29 mouse cellular contexts compared by ENCODE assay signal in genomic region chr15:32225394-32225793, GRCm38 (mm10). TPM values are rescaled to one million over a fixed set of nuclear protein-coding genes. Genes with fewer than 3 reads are reported as not detected.
A peak's percentile ranks its signal among the peaks of the same experiment; 100 is the strongest.
DNase-seq lines count a peak whose midpoint lies in the region; ATAC-seq and TF ChIP-seq lines count a peak whose summit lies in the region.
"Had no signal": no experiment of that assay in that cellular context is flagged by ENCODE, and none has a peak within 500 bp of the region (broad histone marks: within the 10 kb centered on the region; RNA-seq: fewer than 3 reads in every experiment).

No protein-coding gene starts in this region.

- TF ChIP-seq CTCF in kidney, adult 2 months (conservative IDR thresholded peaks at IDR 0.05; ENCODE audit: insufficient read depth, insufficient read length, low read depth, low read length), result no peak
- no peak for TF ChIP-seq CTCF in kidney, postnatal 0 days (IDR thresholded peaks at IDR 0.05; ENCODE audit: low read depth)

- no peak for ATAC-seq in kidney, embryonic 14.5 days (ENCODE audit: low FRiP score, low TSS enrichment)
- ATAC-seq in kidney, postnatal 0 days (replicated peaks; ENCODE audit: low FRiP score, low read depth), result no peak
- ATAC-seq in lung, embryonic 16.5 days (ENCODE audit: low read depth), result peak; percentile 86
- ATAC-seq: forebrain, embryonic 13.5 days; forebrain, embryonic 16.5 days; hindbrain, embryonic 16.5 days; Patski had no signal

- H3K4me1 ChIP-seq in kidney, adult 2 months (ENCODE audit: control insufficient read depth, insufficient read depth, low read length), result peaks cover 18% of the 10 kb centered on the region
- H3K4me1 ChIP-seq in kidney, embryonic 14.5 days (ENCODE audit: control insufficient read depth, insufficient read depth, low read length), result no peaks in the 10 kb centered on the region
- H3K4me1 ChIP-seq in kidney, postnatal 0 days (replicated peaks; ENCODE audit: insufficient read depth, low read length), result no peaks in the 10 kb centered on the region
- H3K4me1 ChIP-seq in lung, embryonic 16.5 days (replicated peaks; ENCODE audit: control insufficient read depth, insufficient read depth, low read length), result peaks cover 2% of the 10 kb centered on the region; the same call in 1 of the 2 replicates
- H3K4me1 ChIP-seq: forebrain, embryonic 10.5 days; forebrain, embryonic 13.5 days; hindbrain, embryonic 10.5 days; hindbrain, embryonic 13.5 days had no signal

- TF ChIP-seq POLR2A in kidney, adult 2 months (IDR thresholded peaks at IDR 0.05; ENCODE audit: low read depth, low read length), result no peak

- no peak overlapping the region for H3K4me3 ChIP-seq in kidney, adult 2 months (ENCODE audit: insufficient read depth, low read depth, low read length)
- H3K4me3 ChIP-seq in kidney, embryonic 14.5 days (ENCODE audit: low read length), result no peak overlapping the region
- no peak overlapping the region for H3K4me3 ChIP-seq in kidney, postnatal 0 days (replicated peaks; ENCODE audit: low read depth, low read length)
- H3K4me3 ChIP-seq in lung, embryonic 16.5 days (ENCODE audit: low read length), result no peak overlapping the region
- H3K4me3 ChIP-seq: forebrain, embryonic 10.5 days; forebrain, embryonic 13.5 days; heart, embryonic 15.5 days; hindbrain, embryonic 10.5 days; hindbrain, embryonic 13.5 days had no signal

- WGBS in kidney, adult 2 months, result 83% methylated on average over 3 of the region's 3 CpGs
- 89% methylated on average over 3 of the region's 3 CpGs for WGBS in kidney, embryonic 14.5 days
- WGBS in kidney, postnatal 0 days, result 78% methylated on average over 3 of the region's 3 CpGs
- 53% methylated on average over 3 of the region's 3 CpGs for WGBS in lung, embryonic 16.5 days

- H3K4me2 ChIP-seq in kidney, embryonic 14.5 days (replicated peaks; ENCODE audit: low read depth, low read length), result no peak overlapping the region
- no peak overlapping the region for H3K4me2 ChIP-seq in kidney, postnatal 0 days (ENCODE audit: low read length)
- H3K4me2 ChIP-seq in lung, embryonic 16.5 days (ENCODE audit: low read depth, low read length), result no peak overlapping the region
- H3K4me2 ChIP-seq: forebrain, embryonic 13.5 days; heart, embryonic 11.5 days; heart, embryonic 15.5 days; hindbrain, embryonic 13.5 days had no signal

- no peaks in the 10 kb centered on the region for H3K27me3 ChIP-seq in kidney, adult 2 months (replicated peaks; ENCODE audit: control insufficient read depth, insufficient read depth, low read length)
- H3K27me3 ChIP-seq in kidney, embryonic 14.5 days (ENCODE audit: control insufficient read depth, insufficient read depth, low read length), result no peaks in the 10 kb centered on the region
- H3K27me3 ChIP-seq in kidney, postnatal 0 days (ENCODE audit: insufficient read depth, low read length), result no peaks in the 10 kb centered on the region
- no peaks in the 10 kb centered on the region for H3K27me3 ChIP-seq in lung, embryonic 16.5 days (ENCODE audit: control insufficient read depth, insufficient read depth, low read depth, low read length)
- H3K27me3 ChIP-seq: CH12.LX; forebrain, embryonic 13.5 days; heart, embryonic 15.5 days; hindbrain, embryonic 13.5 days; Patski had no signal

- no peak for DNase-seq in kidney, adult 2 months
- peak; percentile 11 for DNase-seq in kidney, postnatal 0 days (ENCODE audit: low spot score)
- DNase-seq in kidney, postnatal 36 days, result no peak
- DNase-seq in lung, adult 18-20 months, result no peak
- DNase-seq: adrenal gland, postnatal 10 days; adrenal gland, postnatal 36 days; B cell, adult 2 months; cerebellum, adult 18-20 months; cerebellum, adult 9-10 months; cerebellum, postnatal 14 days; gastrocnemius, postnatal 10 days; gastrocnemius, postnatal 36 days; heart, postnatal 10 days; heart, postnatal 36 days had no signal

- no peak overlapping the region for H3K9ac ChIP-seq in kidney, embryonic 14.5 days (ENCODE audit: low read depth, low read length)
- H3K9ac ChIP-seq in kidney, postnatal 0 days (ENCODE audit: low read depth, low read length), result no peak overlapping the region
- no peak overlapping the region for H3K9ac ChIP-seq in lung, embryonic 16.5 days (ENCODE audit: low read length)
- H3K9ac ChIP-seq: forebrain, embryonic 13.5 days; heart, embryonic 15.5 days; hindbrain, embryonic 13.5 days had no signal

- H3K27ac ChIP-seq in kidney, adult 2 months (ENCODE audit: insufficient read depth, low read depth, low read length), result peak overlapping the region; percentile 100; the same call in 1 of the 2 replicates
- no peak overlapping the region for H3K27ac ChIP-seq in kidney, embryonic 14.5 days (ENCODE audit: low read depth, low read length)
- no peak overlapping the region for H3K27ac ChIP-seq in kidney, postnatal 0 days
- peak overlapping the region; percentile 25; the same call in 1 of the 2 replicates for H3K27ac ChIP-seq in lung, embryonic 16.5 days (ENCODE audit: low read length)
- H3K27ac ChIP-seq: forebrain, embryonic 10.5 days; forebrain, embryonic 13.5 days; heart, embryonic 15.5 days; hindbrain, embryonic 10.5 days; hindbrain, embryonic 13.5 days had no signal

- H3K9me3 ChIP-seq in kidney, embryonic 14.5 days (ENCODE audit: control insufficient read depth, low read length), result peaks cover 5% of the 10 kb centered on the region; the same call in 1 of the 2 replicates
- no peaks in the 10 kb centered on the region for H3K9me3 ChIP-seq in kidney, postnatal 0 days (replicated peaks; ENCODE audit: low read length)
- no peaks in the 10 kb centered on the region; the same call in 1 of the 2 replicates for H3K9me3 ChIP-seq in lung, embryonic 16.5 days (ENCODE audit: control insufficient read depth, low read length)
- H3K9me3 ChIP-seq: forebrain, embryonic 10.5 days; forebrain, embryonic 13.5 days; G1E; heart, embryonic 15.5 days; hindbrain, embryonic 10.5 days; hindbrain, embryonic 13.5 days had no signal

- no peaks in the 10 kb centered on the region for H3K36me3 ChIP-seq in kidney, adult 2 months (ENCODE audit: control insufficient read depth, insufficient read depth, low read length)
- no peaks in the 10 kb centered on the region for H3K36me3 ChIP-seq in kidney, embryonic 14.5 days (ENCODE audit: control insufficient read depth, insufficient read depth, low read length)
- H3K36me3 ChIP-seq in kidney, postnatal 0 days (ENCODE audit: insufficient read depth, low read length), result no peaks in the 10 kb centered on the region
- no peaks in the 10 kb centered on the region for H3K36me3 ChIP-seq in lung, embryonic 16.5 days (ENCODE audit: control insufficient read depth, insufficient read depth, low read length)
- H3K36me3 ChIP-seq: forebrain, embryonic 10.5 days; G1E; heart, embryonic 15.5 days; hindbrain, embryonic 10.5 days; hindbrain, embryonic 13.5 days had no signal

RNA-seq across cellular contexts. Expression of gene Sema5a, which starts 19.2 kb away (rescaled TPM):
- polyA plus RNA-seq in kidney, adult 2 months (2012; rRNA removed), result 11.6 and 12.9 TPM in 2 replicates
- polyA plus RNA-seq in kidney, embryonic 14.5 days (2014; fragmentation: Nextera tagmentation; extraction: Ambion mirVana), result 19.1 and 30.2 TPM in 2 replicates
- polyA plus RNA-seq in kidney, postnatal 0 days (2015; fragmentation: Nextera tagmentation; extraction: Ambion mirVana), result 21.0 and 22.1 TPM in 2 replicates
- 13.6 and 14.0 TPM in 2 replicates for polyA plus RNA-seq in lung, embryonic 16.5 days (2015; fragmentation: Nextera tagmentation; extraction: Ambion mirVana)
- polyA plus RNA-seq: G1E had no signal

RNA-seq across cellular contexts. Expression of gene Tas2r119, which starts 48.3 kb away (rescaled TPM):
- not detected in 2 replicates for polyA plus RNA-seq in kidney, adult 2 months (2012; rRNA removed)
- not detected in 2 replicates for polyA plus RNA-seq in kidney, embryonic 14.5 days (2014; fragmentation: Nextera tagmentation; extraction: Ambion mirVana)
- polyA plus RNA-seq in kidney, postnatal 0 days (2015; fragmentation: Nextera tagmentation; extraction: Ambion mirVana), result not detected in 2 replicates
- not detected in 2 replicates for polyA plus RNA-seq in lung, embryonic 16.5 days (2015; fragmentation: Nextera tagmentation; extraction: Ambion mirVana)
- polyA plus RNA-seq: embryonic facial prominence, embryonic 11.5 days; embryonic facial prominence, embryonic 14.5 days; forebrain, embryonic 10.5 days; forebrain, embryonic 13.5 days; forebrain, embryonic 16.5 days; G1E; heart, embryonic 11.5 days; heart, embryonic 15.5 days; hindbrain, embryonic 10.5 days; hindbrain, embryonic 13.5 days; hindbrain, embryonic 16.5 days; Patski had no signal

Comparison
In these comparisons a context has a peak if more than half of its experiments do, and no peak if none do; other contexts are left out.
1. H3K27ac ChIP-seq: peak in kidney, adult 2 months (single experiment) and lung, embryonic 16.5 days (single experiment); none in kidney, embryonic 14.5 days (single experiment) and kidney, postnatal 0 days (single experiment).